Mouse (Mus musculus): Measurements from ENCODE around the gene Tm7sf3.

DNA sequence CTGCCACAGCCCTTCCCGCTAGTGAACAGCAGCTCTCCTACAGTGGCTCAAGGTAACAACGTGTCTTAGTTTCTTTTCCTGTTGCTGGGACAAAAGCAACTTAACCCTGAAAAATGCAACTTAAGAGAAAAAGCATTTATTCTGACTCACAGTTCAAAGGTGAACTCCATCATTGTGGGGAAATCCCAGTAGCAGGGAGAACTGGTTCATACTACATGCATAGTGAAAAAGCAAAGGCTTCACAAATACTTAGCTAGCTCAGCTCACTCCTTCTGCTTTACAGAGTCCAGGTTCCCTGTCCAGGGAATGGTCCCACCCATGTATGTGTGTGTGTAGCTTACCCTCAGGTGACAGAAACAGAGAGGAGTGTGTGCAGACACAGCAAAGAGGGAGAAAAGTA, 26.0 kb downstream of the Tm7sf3 start:
- no peak for TF ChIP-seq JUND (IDR thresholded peaks at IDR 0.05; ENCODE audit: low read depth, low read length)
- TF ChIP-seq UBTF (IDR thresholded peaks at IDR 0.05; ENCODE audit: borderline replicate concordance, insufficient read depth, low read depth, low read length) = no peak
- no peak for TF ChIP-seq CTCF (IDR thresholded peaks at IDR 0.05 in 2 of 3, conservative IDR thresholded peaks at IDR 0.05 in 1 of 3; ENCODE audit: control insufficient read depth in 1 of 3, insufficient read depth in 1 of 3, low read depth in 2 of 3, low read length in 3 of 3, poor library complexity in 1 of 3, severe bottlenecking in 1 of 3)
- no peak for TF ChIP-seq USF1 (IDR thresholded peaks at IDR 0.05; ENCODE audit: low read depth, low read length)
- TF ChIP-seq CHD2 (IDR thresholded peaks at IDR 0.05; ENCODE audit: low read length) = no peak
- TF ChIP-seq GATA1 (IDR thresholded peaks at IDR 0.05; ENCODE audit: low read depth, low read length) = no peak
- TF ChIP-seq POLR2A (IDR thresholded peaks at IDR 0.05; ENCODE audit: control insufficient read depth in 1 of 2, insufficient read depth in 1 of 2, low read depth in 1 of 2, low read length in 2 of 2, poor library complexity in 1 of 2) = no peak
- TF ChIP-seq ZKSCAN1 (IDR thresholded peaks at IDR 0.05; ENCODE audit: low read depth, low read length) = no peak
- no peak for TF ChIP-seq TBP (IDR thresholded peaks at IDR 0.05; ENCODE audit: low read depth, low read length)
- TF ChIP-seq ZNF384 (IDR thresholded peaks at IDR 0.05; ENCODE audit: low read depth, low read length) = no peak
